Mouse (Mus musculus) cerebellum, adult (tissue): ENCODE results near the gene Adcy1.

Source experiments
- ATAC-seq: cut with Nextera tagmentation; 2 replicates; pipeline ENCODE4 v1.9.2; 2017; ENCODE audit warnings: mild to moderate bottlenecking, moderate library complexity, mixed read lengths; ENCODE audit not compliant: insufficient number of reproducible peaks, low FRiP score, low TSS enrichment

Gene Adcy1

GRCm38 (mm10) chr11:7133736-7134135 is 70.4 kb downstream of the Adcy1 start:
- no peak for ATAC-seq

DNA sequence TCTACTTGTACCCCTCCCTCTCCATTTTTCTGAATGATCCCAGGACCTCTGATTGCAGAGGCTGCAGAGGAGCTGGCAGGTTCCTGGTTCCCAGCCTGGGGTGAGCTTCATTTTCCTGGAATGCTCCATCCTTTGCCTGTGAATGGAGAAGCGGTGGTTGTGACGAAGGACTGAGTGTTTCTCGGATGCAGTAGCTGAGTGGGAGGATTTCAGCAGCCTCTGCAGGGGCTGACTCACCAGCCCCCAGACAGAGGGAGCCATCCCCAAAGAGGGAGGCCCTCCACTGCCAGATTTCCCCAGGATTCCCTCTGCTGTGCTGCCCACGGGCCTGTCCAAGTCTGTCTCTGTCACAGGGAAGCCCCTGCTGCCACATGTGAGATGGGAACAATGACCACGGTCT is 71.0 kb downstream of the Adcy1 start:
- ATAC-seq: no peak

GRCm38 (mm10) chr11:7135301-7135700 is 72.0 kb downstream of the Adcy1 start:
- no peak for ATAC-seq

DNA sequence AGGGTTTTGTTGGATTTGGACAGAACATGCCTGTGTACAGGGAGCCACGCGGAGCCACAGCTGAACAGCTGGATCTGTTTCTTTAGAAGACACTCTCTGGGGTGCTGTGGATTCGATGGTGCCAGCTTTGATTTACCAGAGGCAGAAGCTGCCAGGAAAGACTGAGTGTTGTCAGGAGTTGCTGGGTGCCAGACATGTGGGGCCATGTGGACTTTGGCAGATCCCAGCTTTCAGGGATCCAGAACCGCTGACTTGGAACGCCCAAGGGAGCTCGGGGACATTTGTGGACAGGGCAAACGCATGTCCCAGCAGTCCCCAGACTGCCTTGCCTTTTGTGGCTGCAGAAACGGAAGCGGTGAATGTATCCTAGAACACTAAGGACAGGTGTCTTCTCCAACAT is 72.5 kb downstream of the Adcy1 start:
- no peak for ATAC-seq

DNA sequence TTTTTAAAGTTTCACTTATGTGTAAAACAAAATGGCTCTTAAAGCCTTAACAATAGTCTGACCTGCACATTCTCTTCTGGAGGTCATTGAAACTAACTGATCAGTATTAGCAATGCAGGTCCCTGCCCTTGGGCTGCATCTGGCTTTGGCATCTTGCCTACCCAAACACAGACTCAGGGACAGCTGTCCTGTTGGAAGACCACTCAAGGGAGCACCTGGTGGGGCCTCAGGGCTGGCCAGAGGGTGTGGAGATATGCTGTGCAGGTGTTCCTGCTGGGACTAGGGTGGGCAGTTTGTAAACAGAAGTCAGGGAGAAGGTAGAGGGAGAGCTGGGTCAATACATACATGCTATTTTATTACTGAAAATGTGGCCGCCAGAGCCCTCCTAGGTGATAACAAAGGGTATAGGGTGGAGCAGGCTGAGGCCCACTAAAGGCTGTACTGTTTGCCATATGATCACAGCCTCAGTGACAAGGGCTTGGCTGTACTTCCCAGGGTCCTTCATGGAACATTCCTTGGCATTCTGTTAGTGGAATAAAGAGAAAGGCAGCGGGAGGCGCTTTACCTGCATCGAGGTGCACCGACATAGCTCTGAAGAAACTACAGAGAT is 73.1 kb downstream of the Adcy1 start:
- no peak for ATAC-seq

GRCm38 (mm10) chr11:7138370-7138769 is 75.1 kb downstream of the Adcy1 start:
- no peak for ATAC-seq

DNA sequence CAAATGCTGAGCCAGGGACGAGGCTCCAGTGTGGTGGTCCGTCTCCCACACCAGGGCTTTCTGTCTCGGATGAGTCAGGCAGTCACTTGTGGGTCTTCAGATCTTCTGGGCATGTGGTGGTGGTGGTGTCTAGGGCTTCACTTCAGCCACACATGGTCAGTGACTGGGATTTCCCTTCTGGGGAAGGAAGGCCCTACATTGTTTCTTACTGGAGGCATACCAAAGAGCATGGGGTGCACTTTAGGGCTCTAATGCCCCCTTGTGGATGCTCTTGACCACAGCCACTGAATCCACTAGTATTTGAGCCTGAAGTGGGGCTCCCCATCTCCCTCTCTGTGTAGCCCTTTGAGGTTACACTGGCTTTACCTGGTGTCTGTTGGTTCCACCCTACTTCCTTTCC is 77.2 kb downstream of the Adcy1 start:
- no peak for ATAC-seq

DNA sequence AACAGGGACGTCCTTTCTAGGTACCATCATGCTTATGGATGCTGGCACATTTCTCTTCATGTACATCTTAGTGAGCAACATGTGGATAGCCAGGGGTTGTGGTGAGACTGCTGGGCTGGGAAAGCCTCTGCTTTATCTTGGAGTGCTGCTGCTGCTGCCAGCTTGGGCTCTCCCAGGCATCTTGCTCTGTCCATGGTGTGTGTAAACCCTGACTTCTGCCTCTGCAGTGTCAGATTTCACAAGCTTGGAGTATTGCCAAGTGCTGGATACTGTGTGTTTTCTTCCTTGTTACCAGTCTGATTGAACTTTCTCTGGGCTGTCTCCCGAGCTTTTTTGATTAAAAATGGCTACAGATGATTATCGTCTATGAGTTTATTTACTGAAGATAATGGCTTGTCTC is 79.4 kb downstream of the Adcy1 start:
- ATAC-seq: no peak

GRCm38 (mm10) chr11:7144369-7144768 is 81.1 kb downstream of the Adcy1 start:
- ATAC-seq: no peak

- no peak for ATAC-seq
Observed at GRCm38 (mm10) chr11:7145221-7145620, 81.9 kb downstream of the Adcy1 start.

GRCm38 (mm10) chr11:7147536-7147935 is 84.2 kb downstream of the Adcy1 start:
- ATAC-seq: no peak

DNA sequence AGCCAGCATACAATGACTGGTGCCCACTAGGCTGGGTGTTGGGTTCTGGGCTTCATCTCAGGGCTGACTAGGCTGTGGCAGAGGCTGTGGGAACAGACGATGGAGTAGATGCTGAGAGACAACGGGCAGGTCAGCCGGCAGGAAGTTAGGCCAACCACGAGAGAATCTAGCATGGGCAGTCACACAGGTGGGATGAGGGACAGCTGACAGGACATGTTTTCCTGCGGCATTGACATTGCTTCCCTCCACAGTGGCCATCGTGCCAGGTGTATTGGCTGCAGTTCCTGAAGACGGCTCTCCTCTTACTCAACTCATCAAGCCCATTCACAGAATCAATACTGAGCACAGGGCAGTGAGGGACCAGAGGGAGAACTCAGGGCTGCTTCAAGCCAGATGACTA is 84.7 kb downstream of the Adcy1 start:
- no peak for ATAC-seq

DNA sequence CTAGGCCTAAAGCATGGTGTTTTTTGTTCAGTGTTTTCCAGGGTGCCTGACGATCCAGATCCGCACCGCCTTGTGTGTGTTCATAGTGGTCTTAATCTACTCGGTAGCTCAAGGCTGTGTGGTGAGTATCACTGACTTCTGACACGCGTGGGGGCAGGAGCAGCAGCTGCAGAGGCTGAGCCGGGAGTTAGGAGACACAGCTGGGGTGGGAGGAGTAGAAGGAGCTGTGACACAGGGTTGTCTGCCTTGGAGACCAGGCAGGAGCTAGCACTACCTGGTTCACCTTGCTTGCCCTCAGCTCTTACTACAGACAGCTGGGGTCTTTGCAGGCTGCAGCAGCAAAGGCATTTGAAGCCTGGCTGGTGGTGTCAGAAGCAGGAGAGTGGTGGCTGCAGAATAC is 86.2 kb downstream of the Adcy1 start:
- ATAC-seq: no peak

DNA sequence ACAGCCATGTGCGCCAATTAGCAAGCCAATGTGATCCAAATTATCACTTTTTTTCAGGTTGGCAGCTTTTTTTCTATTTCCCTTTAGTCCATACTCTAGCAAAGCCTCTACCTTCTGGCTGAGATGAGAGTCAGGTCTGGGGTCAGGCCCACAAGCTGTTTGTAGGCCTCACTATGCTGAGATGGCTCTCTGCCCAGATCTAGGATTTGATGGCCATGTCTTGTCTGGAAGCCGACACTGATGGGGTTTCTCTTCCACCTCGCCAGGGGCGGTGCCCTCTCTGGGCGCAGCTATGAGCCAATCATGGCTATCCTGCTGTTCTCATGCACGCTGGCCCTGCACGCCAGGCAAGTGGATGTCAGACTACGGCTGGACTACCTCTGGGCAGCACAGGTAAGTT is 87.2 kb downstream of the Adcy1 start:
- ATAC-seq: peak; percentile 33; the same call in 1 of the 2 replicates

- ATAC-seq: no peak
Observed at GRCm38 (mm10) chr11:7152371-7152770, 89.1 kb downstream of the Adcy1 start.

DNA sequence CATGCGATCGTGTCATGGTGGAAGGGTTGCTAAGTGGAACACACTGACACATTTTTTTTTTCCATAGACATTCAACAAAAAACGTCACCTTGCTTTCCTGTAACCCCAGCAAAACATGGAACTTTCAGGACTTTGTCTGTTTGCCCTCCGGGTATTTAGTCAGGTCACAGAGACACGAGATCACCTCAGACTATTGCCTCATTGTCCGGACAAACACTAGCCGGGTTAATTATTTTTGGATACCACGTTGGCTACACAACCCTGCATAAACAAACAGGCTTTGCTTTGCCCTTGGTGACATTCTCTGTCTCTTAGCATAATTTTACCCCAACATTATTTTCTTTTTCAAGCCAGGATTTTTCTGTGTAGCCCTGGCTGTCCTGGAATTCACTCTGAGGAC is 89.8 kb downstream of the Adcy1 start:
- no peak for ATAC-seq

GRCm38 (mm10) chr11:7156427-7156826 is 93.1 kb downstream of the Adcy1 start:
- ATAC-seq: no peak

GRCm38 (mm10) chr11:7158196-7158595 is 94.9 kb downstream of the Adcy1 start:
- no peak for ATAC-seq

DNA sequence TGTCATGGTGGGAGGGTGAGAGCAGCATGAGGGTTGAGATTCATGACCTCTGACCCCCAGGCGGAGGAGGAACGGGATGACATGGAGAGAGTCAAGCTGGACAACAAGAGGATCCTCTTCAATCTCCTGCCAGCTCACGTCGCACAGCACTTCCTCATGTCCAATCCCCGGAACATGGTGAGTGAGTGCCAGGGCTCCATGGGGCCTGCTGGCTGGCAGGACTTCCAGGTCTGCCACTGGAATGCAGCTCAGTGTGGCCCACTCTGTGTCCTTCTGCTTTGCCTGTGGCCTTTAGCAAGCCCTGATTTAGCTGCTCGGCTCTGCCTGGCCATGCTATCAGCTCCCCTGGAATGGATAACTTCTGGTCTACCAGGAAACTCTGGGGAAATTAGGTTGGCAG is 96.9 kb downstream of the Adcy1 start:
- peak; percentile 27; the same call in 1 of the 2 replicates for ATAC-seq

GRCm38 (mm10) chr11:7160637-7161101 is 97.4 kb downstream of the Adcy1 start:
- no peak for ATAC-seq

GRCm38 (mm10) chr11:7161502-7162174 is 98.3 kb downstream of the Adcy1 start:
- ATAC-seq: peak; percentile 42; the same call in 1 of the 2 replicates

DNA sequence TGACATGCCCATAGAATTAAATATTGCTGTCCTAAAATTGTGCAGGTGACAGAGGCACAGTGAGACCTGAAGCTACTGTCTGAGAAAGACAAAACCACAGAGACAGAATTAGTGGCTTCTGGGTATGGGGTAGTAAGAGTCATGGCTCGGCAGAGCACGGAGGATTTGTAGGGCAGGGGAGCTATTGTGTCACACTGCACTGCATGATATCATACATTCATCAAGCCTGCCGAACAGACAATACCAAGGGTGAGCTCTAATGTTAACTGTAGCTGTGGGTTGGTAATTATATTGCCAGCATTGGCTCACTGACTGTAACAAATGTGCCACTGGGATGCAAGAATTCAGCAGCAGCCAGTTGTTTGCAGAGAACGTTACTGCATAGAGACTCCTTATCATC is 101.1 kb downstream of the Adcy1 start:
- no peak for ATAC-seq
